Mouse (Mus musculus): Measurements from ENCODE around the gene 1110008P14Rik. TPM values are rescaled to one million over a fixed set of nuclear protein-coding genes. Genes with fewer than 3 reads are reported as not detected.
A peak's percentile ranks its signal among the peaks of the same experiment; 100 is the strongest.

Gene 1110008P14Rik
- polyA plus RNA-seq, 1 experiment from 2014 or later = 90.1 TPM

DNA sequence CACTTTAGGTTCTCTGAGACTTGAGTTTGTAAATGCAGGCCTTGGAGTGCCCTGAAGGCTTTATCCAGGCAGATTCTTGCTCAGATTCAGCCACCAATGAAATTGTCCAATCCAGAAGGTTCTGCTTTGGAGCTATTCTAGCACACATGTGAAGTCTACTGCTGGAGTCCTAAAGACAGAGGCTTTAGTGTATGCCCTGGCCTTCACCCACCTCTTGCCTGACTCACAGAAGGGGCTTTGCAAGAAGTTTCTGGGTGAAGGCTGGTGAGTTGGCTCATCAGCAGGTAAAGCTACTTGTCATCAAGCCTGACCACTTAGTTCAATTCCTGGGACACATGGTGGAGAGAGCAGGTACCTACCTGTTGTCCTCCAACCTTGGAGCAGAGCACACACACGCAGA lies 44.4 kb upstream of the 1110008P14Rik start:
- WGBS = 90% methylated on average over 1 of the region's 1 CpGs
- Histone ChIP-seq H3K9ac (ENCODE audit: low read length) (no peak overlapping the region), H3K4me2 (replicated peaks; ENCODE audit: low read depth) (no peak overlapping the region), H3K4me3 (ENCODE audit: low read depth, low read length) (no peak overlapping the region), H3K27ac (replicated peaks) (peak overlapping the region; percentile 69; the same call in 1 of the 2 replicates), H3K27me3 (ENCODE audit: control insufficient read depth, insufficient read depth, low read length) (no peaks in the 10 kb centered on the region), H3K4me1 (replicated peaks; ENCODE audit: control insufficient read depth, insufficient read depth) (peaks cover 12% of the 10 kb centered on the region), H3K9me3 (ENCODE audit: control insufficient read depth, low read length) (no peaks in the 10 kb centered on the region), H3K36me3 (ENCODE audit: control insufficient read depth, insufficient read depth, low read length) (no peaks in the 10 kb centered on the region)
- DNase-seq (ENCODE audit: low spot score) (no peak), ATAC-seq (ENCODE audit: low FRiP score, low TSS enrichment) (no peak)
- TF ChIP-seq CTCF (IDR thresholded peaks at IDR 0.05; ENCODE audit: low read depth) (no peak), EP300 (optimal IDR thresholded peaks at IDR 0.05) (no peak)

GRCm38 (mm10) chr2:32425568-32425967 lies 43.8 kb upstream of the 1110008P14Rik start:
- Histone ChIP-seq H3K9ac (ENCODE audit: low read length) (no peak overlapping the region), H3K27ac (replicated peaks) (peak overlapping the region; percentile 93), H3K4me2 (replicated peaks; ENCODE audit: low read depth) (no peak overlapping the region), H3K27me3 (ENCODE audit: control insufficient read depth, insufficient read depth, low read length) (no peaks in the 10 kb centered on the region), H3K36me3 (ENCODE audit: control insufficient read depth, insufficient read depth, low read length) (no peaks in the 10 kb centered on the region), H3K9me3 (ENCODE audit: control insufficient read depth, low read length) (no peaks in the 10 kb centered on the region), H3K4me3 (ENCODE audit: low read depth, low read length) (no peak overlapping the region), H3K4me1 (replicated peaks; ENCODE audit: control insufficient read depth, insufficient read depth) (peaks cover 12% of the 10 kb centered on the region)
- WGBS = 52% methylated on average over 5 of the region's 5 CpGs
- ATAC-seq (ENCODE audit: low FRiP score, low TSS enrichment) = no peak; the same call in 1 of the 2 replicates
- DNase-seq (ENCODE audit: low spot score) = no peak
- no peak for TF ChIP-seq CTCF (IDR thresholded peaks at IDR 0.05; ENCODE audit: low read depth)
- TF ChIP-seq EP300 (optimal IDR thresholded peaks at IDR 0.05) = no peak

- ATAC-seq (ENCODE audit: low FRiP score, low TSS enrichment) (no peak), DNase-seq (ENCODE audit: low spot score) (no peak)
- peaks cover 12% of the 10 kb centered on the region for H3K4me1 ChIP-seq (replicated peaks; ENCODE audit: control insufficient read depth, insufficient read depth)
Measured at GRCm38 (mm10) chr2:32424796-32425195, 43.1 kb upstream of the 1110008P14Rik start.

GRCm38 (mm10) chr2:32423481-32424331 lies 42.0 kb upstream of the 1110008P14Rik start:
- Histone ChIP-seq H3K4me2 (replicated peaks; ENCODE audit: low read depth) (peak overlapping the region; percentile 72), H3K4me3 (ENCODE audit: low read depth, low read length) (peak overlapping the region; percentile 43), H3K27me3 (ENCODE audit: control insufficient read depth, insufficient read depth, low read length) (no peaks in the 10 kb centered on the region), H3K27ac (replicated peaks) (peak overlapping the region; percentile 93), H3K36me3 (ENCODE audit: control insufficient read depth, insufficient read depth, low read length) (peaks cover 9% of the 10 kb centered on the region), H3K9ac (ENCODE audit: low read length) (peak overlapping the region; percentile 54; the same call in 1 of the 2 replicates), H3K9me3 (ENCODE audit: control insufficient read depth, low read length) (no peaks in the 10 kb centered on the region), H3K4me1 (replicated peaks; ENCODE audit: control insufficient read depth, insufficient read depth) (peaks cover 9% of the 10 kb centered on the region)
- peak; percentile 85 for ATAC-seq (ENCODE audit: low FRiP score, low TSS enrichment)
- TF ChIP-seq EP300 (optimal IDR thresholded peaks at IDR 0.05) = peak; percentile 84
- peak; percentile 46 for TF ChIP-seq CTCF (IDR thresholded peaks at IDR 0.05; ENCODE audit: low read depth)
- peak; percentile 80 for DNase-seq (ENCODE audit: low spot score)
- WGBS = 1% methylated on average over 14 of the region's 14 CpGs

More at GRCm38 (mm10) chr2:32424796-32425195, 43.1 kb upstream of the 1110008P14Rik start:
- Histone ChIP-seq H3K36me3 (ENCODE audit: control insufficient read depth, insufficient read depth, low read length) (peaks cover 3% of the 10 kb centered on the region; the same call in 1 of the 2 replicates), H3K9me3 (ENCODE audit: control insufficient read depth, low read length) (no peaks in the 10 kb centered on the region), H3K4me2 (replicated peaks; ENCODE audit: low read depth) (no peak overlapping the region), H3K4me3 (ENCODE audit: low read depth, low read length) (no peak overlapping the region), H3K9ac (ENCODE audit: low read length) (no peak overlapping the region; the same call in 1 of the 2 replicates), H3K27me3 (ENCODE audit: control insufficient read depth, insufficient read depth, low read length) (no peaks in the 10 kb centered on the region), H3K27ac (replicated peaks) (peak overlapping the region; percentile 93)
- no peak for TF ChIP-seq CTCF (IDR thresholded peaks at IDR 0.05; ENCODE audit: low read depth)
- no peak for TF ChIP-seq EP300 (optimal IDR thresholded peaks at IDR 0.05)
- 23% methylated on average over 3 of the region's 3 CpGs for WGBS

- H3K36me3 ChIP-seq (ENCODE audit: control insufficient read depth, insufficient read depth, low read length) = peaks cover 25% of the 10 kb centered on the region
- H3K9ac ChIP-seq (ENCODE audit: low read length) = 0 out of 2 replicates have a peak overlapping the region, but pooled peaks have one; percentile 31
- no peak overlapping the region for H3K4me2 ChIP-seq (replicated peaks; ENCODE audit: low read depth)
- no peaks in the 10 kb centered on the region for H3K9me3 ChIP-seq (ENCODE audit: control insufficient read depth, low read length)
- H3K27me3 ChIP-seq (ENCODE audit: control insufficient read depth, insufficient read depth, low read length) = no peaks in the 10 kb centered on the region
- TF ChIP-seq EP300 (optimal IDR thresholded peaks at IDR 0.05) = no peak
- TF ChIP-seq CTCF (IDR thresholded peaks at IDR 0.05; ENCODE audit: low read depth) = no peak
- ATAC-seq (ENCODE audit: low FRiP score, low TSS enrichment) = no peak
- H3K27ac ChIP-seq (replicated peaks) = no peak overlapping the region
- no peak for DNase-seq (ENCODE audit: low spot score)
- H3K4me1 ChIP-seq (replicated peaks; ENCODE audit: control insufficient read depth, insufficient read depth) = peaks cover 8% of the 10 kb centered on the region
- WGBS = 93% methylated on average over 6 of the region's 6 CpGs
- no peak overlapping the region for H3K4me3 ChIP-seq (ENCODE audit: low read depth, low read length)
Measured at GRCm38 (mm10) chr2:32421851-32422251, 40.1 kb upstream of the 1110008P14Rik start.

DNA sequence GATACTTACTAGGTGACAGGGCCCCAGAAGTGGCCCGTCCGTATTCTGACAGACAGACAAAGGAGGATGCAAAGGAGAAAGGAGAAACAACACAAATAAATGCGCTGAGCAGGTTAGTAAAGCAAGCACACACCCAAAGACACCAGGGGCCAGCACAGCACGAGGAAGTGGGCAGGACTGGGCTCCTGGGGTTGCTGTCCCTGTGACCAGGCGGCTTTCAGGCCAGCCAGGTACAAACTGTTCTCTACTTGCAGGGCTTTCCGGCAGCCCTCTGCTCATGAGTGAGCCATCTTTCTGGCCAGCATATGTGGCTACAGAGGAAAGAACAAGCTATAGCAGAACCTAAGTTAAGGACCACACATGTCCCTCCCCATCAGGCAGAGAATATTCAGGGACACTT lies 38.9 kb upstream of the 1110008P14Rik start:
- ATAC-seq (ENCODE audit: low FRiP score, low TSS enrichment) (no peak), DNase-seq (ENCODE audit: low spot score) (no peak)
- WGBS = 79% methylated on average over 6 of the region's 6 CpGs
- Histone ChIP-seq H3K4me2 (replicated peaks; ENCODE audit: low read depth) (no peak overlapping the region), H3K9ac (ENCODE audit: low read length) (no peak overlapping the region), H3K27me3 (ENCODE audit: control insufficient read depth, insufficient read depth, low read length) (no peaks in the 10 kb centered on the region), H3K36me3 (ENCODE audit: control insufficient read depth, insufficient read depth, low read length) (peaks cover 36% of the 10 kb centered on the region), H3K27ac (replicated peaks) (no peak overlapping the region), H3K4me1 (replicated peaks; ENCODE audit: control insufficient read depth, insufficient read depth) (peaks cover 8% of the 10 kb centered on the region), H3K9me3 (ENCODE audit: control insufficient read depth, low read length) (no peaks in the 10 kb centered on the region), H3K4me3 (ENCODE audit: low read depth, low read length) (no peak overlapping the region)
- TF ChIP-seq EP300 (optimal IDR thresholded peaks at IDR 0.05) = no peak
- peak; percentile 23; the same call in 1 of the 2 replicates for TF ChIP-seq CTCF (IDR thresholded peaks at IDR 0.05; ENCODE audit: low read depth)
